Mouse (Mus musculus): ENCODE data around the gene Nova1.

The Nova1 gene

DNA sequence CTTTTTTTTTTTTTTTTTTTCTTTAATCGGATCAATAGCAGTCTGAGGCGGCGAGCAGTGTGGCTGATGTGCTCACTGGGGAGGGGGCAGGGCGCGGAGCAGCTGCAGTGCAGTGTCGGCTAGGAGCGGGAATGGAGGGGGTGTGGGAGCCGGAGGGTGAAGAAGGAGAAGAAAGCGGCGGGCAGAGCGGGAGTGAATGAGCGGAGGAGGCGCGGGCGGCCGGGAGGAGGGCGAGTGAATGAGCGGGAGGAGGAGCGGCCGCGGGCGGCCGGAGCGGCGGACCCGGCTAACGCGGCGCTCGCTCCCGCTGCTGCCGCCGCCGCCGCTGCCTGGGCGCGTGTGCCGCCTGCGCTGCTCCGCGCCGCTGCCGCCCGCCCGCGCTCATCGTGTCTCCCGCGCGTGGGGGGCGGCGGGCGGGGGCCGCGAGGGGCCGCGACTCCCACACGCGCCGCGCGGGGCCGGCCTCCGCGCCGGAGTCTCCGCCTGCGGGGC lies at the start of gene Nova1:
Gene Nova1 (minus strand): TSS at position 74 of the 492 bp plus-strand sequence.
- DNase-seq, result peak; percentile 80

DNA sequence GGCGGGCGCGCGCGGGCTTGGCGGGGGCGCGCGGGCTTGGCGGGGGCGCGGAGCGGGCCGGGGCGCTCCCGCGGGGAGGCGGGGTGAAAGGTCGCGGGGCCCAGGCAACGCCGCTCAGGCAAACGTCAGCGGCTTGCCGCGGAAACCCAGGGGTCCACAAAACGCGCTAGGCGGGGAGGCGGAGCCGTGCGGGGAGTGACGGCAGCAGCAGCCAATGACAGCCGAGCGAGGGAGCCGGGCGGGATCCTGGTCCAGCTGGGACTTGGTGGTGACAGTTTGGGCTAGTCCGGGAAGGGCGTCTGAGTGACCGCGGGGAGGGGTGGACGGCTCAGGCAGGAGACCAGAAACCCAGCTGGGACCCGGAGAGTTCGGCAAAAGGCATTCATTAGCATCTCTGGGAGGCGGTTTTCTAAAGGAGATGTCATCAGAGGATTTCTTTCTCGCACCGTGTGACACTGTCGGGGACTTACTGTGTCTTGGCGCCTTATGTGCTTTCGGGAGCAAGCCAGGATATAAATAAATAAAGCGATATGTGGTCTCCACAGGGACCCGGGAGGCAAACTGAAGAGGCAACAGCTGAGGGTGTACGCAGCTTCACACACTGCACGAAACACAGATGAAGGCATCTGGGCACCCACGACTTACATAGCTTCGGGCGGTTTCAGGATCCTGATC lies 756 bp upstream of the Nova1 start:
- DNase-seq, result peak; percentile 94

DNA sequence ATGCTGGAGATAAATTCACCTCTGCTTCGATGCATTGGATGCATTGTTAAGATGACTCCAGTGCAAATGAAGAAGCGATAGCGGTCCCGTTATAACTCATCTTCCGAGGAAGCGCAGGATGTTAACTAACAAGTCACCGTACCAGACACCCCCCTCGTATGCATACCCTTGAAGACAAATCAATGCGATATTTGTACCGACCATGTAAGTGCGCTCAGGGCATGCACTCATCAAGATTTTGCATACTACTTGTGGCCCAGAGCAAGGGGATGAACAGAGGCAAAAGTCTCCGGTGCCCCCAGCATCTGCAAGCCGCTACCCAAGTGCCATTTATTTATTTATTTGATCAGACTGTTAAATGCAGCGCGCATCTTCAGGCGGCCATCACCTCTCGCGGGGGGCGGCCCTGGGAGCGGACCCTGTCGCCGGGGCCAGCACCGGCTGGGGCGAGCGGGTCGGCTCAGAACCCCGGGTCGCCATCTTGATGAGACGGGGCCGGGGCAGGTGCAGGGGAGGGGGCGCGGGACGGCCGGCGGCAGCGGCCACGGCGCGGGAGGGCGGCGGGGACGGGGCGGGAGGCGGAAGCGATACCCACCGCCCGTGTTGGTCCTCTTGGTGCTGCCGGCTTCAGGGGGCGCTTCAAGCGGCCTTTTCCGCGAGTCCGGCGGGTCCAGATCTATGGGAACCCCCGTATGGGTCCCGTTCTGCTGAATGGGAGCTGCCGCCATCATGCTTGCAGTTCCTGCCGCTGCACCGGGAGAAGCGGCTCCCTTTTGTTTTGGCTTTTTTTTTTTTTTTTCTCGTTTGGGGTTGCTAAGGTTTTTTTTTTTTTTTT lies 491 bp downstream of the Nova1 start:
- DNase-seq, result peak; percentile 47

DNA sequence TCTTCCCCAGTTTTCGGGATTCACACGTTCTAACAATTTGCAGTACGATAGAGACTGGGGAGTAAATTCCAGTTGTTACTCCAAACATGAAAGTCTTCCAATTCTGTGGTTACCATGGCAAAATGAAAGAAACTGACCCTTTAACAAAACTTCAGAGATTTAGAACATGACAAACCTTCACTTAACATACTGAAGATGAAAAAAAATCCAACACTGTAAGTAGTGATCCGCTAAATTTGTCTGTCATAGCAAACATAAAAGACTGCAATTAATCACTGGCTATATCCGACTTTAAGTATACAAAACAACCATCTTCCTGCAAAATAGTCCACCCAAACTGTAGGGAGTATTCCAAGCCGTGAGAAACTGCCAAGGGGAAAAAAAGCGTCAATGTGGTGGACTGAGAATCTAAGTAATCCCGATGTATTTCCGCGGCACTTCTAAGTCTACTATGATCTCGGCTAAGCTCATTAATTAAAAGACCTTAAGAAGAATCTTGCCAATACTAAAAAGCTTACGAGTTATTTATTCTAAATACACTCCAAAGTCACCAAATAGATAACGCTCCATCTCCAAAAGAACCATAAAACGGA lies 1.4 kb downstream of the Nova1 start:
- DNase-seq, result no peak

DNA sequence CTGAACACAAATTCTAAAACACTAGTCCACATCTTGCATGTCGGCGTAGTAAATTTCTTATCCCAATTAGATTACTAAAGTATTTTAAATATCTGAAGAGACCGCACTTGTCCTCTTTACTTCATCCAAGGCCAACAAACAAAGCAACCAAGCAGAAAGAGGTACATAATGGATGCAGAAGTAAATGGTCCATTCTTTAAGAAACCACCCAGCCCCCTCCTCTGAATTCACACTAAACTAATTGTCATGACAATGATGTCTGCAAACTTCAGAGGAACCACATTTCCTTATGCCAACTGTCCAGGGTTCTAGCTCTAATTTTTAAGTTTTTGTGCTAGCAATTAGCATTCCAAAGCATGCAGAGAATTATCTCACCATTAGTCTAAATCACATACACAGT lies 2.4 kb downstream of the Nova1 start:
- no peak for DNase-seq

DNA sequence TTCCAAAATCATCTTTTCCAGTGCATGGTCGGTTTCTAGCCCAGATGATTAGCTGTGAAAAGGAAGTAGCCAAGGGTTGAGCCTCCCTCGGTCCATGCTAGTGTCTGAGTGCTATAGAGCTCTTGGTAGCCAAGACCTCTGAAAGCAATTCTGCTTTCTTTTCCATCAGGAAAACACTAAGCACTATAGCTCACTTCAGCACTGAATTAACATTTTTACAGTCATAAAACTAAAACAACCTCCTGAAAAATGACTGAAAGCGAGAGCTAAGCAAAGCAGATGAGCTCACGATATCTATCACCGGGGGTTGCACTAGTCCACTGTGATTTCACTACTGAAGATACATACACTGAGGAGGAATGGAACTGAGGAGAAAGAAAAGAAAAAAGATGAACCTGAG lies 3.0 kb downstream of the Nova1 start:
- no peak for DNase-seq

DNA sequence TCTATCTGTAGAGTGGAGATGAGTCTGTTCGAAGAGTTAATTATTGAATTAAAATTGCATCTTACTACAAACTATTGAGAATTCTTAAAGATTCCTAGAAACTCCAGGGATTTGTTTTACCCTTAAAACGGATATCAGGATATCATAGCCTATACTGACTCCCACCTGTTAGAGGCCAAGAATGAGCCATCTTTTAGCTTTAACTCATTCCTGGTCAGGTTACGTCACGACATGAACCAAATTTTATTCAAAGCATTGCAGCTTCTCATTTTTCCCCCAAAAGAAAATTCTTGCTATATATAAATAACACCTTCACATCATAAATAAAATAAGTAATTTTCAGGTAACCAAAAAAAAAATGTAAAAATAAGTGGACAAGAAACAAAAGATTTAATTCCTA lies 3.9 kb downstream of the Nova1 start:
- DNase-seq, result no peak

DNA sequence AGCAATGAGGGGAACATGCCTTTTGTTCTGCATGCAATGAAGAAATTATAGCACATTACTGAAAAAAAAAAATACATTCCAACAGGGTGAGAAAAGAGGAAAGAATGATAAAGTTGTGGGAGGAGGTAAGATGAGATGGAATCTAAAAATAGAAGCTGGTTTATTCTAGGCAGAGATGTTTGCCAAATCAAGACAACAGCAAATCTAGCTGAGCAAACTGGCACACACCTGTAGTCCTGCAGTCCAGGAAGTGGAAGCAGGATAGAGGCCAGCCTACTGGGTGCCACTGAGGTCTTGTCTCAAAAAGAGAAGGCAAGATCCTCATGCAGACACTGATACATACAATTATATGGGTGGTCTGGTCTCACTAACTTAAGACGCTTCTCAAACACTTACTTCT lies 17.4 kb downstream of the Nova1 start:
- no peak for DNase-seq

DNA sequence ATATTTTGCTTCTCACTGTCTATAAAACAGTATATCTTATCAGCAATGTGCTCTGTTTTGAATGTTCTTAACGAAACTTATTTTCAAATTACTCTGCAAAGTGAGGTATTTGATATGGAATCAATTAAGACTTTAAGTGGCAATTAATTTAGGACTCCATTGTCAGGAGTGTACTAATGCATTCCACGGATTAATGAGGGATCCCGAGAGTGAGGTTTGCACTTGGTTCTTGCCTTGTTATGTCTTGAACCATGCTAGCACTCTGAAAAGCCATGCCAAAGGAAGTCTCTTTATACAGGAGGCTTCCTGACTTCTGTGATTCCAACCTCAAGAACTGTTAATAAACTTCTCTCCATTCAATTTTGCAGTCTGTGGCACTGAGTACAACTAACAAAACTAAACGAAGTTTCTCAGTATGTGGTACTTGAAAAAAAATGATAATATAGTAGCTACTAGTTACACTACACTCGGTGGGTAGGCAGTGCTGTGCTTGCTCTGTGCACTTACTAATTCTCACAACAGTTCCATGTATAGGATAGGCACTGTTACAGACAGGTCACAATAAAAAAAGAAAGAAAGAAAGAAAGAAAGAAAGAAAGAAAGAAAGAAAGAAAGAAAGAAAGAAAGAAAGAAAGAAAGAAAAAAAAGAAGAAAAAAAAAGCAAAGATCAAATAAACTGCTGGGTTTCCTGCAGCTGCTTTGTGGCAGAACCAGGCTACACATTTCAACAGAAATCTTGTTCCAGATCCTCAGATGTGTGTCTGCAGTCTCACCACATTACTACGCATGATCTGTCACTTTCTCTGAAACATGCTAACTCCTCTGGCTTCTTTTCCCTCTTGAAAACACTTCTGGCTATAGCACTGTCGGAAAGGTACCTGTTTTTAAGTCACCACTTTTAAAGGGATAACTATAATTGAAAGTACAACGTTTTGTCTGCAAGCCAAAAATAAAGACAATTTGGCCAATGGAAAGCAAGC lies 36.1 kb downstream of the Nova1 start:
- DNase-seq, result no peak

DNA sequence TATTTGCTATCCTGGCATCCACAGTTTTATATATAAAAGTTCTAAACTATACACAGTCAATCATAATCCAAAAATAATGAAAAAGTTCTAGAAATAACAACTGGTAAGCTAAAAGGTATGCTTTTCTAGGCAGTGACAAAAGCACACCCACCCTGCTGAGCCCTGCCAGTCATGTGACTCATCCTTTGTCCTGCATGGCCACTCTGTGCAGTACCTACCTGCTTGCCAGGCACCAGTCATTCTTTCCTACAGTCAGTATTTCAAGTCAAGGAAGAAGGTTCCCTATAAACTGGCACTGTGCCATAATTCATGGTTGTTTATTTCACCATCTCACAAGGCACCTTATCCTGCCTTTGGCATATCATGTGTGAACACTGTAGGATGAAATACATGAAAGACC lies 37.2 kb downstream of the Nova1 start:
- no peak for DNase-seq

DNA sequence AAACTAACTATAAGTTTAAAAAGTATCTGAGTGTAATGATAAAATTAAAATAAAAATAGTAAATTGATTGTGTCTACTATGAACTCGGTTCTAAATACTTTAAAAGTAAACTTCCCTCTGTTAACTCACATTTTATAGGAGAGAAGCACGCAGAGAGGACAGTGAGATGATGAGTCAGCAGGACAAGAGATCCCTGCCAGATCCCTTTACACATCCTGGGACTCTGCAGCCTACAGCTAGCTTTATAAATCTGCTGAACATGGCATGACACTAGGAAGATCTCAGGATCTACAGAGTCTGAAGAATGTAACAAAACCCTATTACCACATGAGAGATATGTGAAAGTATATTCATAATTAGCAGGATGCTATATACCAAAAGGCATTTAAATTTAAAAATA lies 37.7 kb downstream of the Nova1 start:
- DNase-seq, result no peak

DNA sequence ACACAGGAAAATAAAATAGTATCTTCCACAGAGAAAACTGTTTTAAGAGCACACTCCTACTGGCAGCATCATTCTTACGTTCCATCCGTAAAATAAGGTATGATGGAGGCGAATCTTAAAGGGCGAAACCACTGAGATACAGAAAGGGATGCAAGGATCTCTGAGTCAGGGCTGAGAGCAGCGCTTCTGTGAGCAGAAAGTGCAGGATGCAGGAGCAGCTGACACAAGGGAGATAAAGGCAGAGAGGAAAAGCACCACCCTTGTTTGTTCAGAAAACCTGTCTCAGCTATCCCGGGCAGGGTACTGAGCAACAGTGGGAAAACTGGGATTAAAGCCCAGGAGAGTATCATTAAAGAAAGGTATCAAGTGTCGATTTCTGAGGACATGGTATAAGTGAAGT lies 59.3 kb downstream of the Nova1 start:
- no peak for DNase-seq

DNA sequence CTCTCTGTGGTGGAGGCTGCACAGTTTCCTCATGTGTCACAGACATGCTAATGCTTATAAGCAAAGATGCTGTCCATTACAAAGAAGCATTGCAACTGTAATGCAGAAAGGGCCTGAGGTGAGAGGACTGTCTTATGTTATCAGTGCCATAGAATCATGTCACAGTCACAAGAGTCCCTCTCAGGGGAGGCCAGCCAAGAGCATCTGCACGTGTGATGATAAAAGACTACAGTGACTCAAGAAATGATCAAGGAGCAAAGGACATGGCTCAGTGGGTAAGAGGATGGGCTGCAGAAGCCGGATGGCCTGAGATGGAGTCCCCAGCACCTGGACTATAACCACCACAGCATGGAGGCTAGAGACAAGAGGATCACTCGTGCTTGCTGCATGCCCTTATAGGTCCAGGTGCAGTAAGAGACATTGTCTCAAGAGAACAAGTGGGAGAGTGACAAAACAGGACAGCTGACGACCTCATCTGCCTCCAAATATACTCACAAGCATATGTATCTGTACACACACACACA lies 64.3 kb downstream of the Nova1 start:
- no peak for DNase-seq

DNA sequence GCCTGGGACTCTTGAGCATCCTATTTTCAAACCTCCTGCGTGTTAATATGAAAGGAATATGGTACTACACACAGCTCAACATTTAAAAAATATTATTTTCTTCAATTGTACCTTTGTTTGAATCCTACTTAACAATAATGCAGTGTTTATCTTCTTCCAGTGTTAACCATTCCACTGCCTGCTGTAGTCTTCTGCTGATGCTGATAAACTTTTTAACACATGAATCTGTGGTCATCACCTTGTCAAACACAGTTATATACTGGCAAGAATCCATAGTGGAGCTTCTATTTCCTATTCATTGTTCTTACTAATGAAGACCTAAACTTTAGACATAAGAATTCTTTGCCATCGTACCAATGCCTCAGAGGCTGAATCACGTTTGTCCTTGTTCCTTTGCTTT lies 65.6 kb downstream of the Nova1 start:
- no peak for DNase-seq

DNA sequence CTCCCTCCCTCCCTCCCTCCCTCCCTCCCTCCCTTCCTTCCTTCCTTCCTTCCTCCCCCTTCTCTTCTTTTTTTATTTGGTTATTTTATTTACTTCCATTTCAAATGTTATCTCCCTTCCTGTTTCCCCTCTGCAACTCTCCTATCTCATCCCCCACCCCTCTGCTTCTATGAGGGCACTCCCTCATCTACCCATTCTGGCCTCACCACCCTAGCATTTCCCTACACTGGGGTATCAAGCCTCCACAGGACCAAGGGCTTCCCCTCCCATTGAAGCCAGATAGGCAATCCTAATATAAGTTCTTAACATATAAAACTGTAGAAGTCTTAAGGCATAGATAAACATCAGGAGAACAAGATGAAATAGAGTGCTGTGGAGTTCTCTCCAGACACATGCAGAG lies 85.5 kb downstream of the Nova1 start:
- no peak for DNase-seq

DNA sequence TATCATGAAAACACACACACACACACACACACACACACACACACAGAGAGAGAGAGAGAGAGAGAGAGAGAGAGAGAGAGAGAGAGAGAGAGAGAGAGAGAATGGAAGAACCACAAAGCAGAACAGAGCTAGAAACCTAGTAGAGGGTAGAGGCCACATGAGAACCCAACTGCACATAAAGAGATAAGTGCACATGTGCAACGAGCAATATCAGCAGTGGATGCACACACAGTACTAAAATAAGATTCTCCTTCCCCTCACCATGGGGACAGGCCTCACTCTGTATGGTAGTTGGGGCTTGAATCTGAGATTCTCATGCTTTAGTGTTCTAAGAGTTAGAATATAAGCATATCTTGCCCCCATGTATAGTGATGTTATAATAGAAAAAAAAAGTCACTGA lies 86.8 kb downstream of the Nova1 start:
- no peak for DNase-seq

DNA sequence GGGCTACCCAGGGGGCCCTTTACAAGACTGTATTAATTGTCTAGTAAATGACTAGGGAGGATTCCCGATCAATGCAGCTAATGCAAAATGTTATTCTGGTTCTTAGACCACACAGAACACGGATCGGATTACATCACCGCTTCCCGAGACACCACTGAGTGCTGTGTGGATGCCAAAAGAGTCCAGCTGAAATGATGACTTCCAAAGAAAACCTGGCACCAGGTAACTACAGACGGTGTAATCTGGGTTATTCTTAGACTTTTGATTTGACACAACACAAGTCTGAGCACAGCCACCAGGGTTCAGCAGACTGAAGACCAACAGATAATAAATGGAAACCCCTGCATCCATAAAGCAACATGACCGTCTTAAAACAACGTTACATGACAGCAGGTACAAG lies 96.8 kb downstream of the Nova1 start:
- DNase-seq, result no peak

DNA sequence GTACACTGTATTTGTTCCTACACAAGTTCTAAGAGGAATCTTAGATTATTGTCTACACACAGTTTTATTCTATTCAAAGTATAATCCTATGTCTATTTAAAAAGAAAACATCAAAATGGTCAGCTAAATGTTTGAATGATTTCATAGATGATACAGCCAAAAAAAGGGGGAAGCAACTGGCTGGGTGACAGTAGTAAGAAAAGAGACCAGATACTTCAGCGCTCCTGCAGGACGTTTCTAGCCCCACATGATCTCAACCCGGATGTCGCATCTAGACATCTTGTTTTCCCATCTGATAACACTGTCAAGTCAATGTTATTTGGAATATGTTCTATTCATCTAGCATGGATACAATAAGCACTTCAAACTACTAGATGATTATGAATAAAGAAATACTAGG lies 99.7 kb downstream of the Nova1 start:
- no peak for DNase-seq

DNA sequence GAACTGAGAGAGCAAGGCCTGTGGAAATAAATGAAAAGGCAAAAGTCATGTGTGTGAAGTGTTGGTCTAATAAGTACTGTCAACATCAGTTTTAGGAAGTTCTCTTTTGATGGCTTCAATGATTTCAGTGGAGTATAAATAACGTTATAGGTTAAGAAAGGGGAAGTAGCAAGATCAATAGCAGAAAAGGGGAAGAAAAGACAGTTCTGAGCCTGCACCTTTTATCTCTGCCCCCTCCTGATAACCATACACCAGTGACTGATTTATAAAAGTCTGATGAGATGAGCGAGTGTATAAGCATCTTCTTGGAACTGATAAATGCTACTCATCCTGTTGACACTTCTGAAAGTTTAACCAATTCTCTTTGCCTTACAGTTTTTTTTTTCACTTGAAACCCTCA lies 108.6 kb downstream of the Nova1 start:
- no peak for DNase-seq

DNA sequence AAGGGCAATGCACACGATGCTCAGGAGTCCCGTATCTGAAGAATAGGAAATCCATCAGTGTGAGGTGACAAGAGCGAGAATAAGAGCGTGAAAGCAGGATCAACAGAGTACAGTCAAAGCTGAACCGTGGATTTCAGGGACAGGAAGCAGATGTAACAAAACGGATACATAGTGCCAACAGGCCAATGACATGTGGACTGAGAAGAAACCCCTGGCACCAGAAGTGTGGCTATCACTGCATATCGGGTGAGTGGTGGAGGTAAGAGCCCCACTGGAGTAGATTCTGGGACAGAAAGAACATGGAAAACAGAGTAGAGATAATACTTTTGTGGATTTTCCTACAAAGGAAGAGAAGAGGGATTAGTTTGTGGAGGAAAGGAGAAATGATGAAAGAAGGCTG lies 109.3 kb downstream of the Nova1 start:
- no peak for DNase-seq

DNA sequence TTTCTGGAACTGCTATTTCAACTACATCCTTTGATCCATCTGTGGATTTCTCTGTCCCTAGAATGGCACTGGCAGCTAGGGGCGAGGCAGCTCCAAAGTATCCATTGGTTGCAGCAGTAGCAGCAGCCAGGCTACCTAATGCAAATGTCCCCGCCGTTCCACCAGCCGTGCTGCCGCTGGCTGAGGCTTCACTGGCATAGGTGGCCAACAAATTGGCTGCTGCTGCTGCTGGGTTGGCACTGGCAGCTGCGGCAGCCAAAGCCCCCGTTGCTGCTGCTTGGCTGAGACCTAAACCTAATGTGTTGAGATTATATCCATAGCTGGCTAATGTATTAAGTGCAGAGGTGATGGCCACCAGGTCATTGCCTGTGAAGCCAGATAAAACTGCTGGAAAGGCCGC lies 118.5 kb downstream of the Nova1 start:
- no peak for DNase-seq

DNA sequence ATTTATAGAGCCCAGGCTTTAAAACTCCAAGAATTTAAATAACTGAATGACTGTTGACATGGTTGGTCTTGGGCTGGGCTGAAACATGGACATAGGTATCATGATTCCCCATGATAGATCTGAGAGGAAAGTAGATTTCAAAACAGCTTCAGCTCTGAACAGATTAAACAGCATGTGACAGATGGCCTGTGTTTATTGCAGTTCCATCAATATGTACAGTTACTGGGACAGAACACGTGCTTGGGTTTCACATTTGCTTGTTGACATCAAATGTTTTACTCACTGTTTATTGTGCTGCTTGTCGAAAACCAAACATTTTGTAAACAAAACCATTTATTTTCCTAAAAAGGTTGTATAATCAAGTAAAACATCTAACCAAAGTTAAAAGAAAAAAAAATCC lies 142.4 kb downstream of the Nova1 start:
- DNase-seq, result no peak

DNA sequence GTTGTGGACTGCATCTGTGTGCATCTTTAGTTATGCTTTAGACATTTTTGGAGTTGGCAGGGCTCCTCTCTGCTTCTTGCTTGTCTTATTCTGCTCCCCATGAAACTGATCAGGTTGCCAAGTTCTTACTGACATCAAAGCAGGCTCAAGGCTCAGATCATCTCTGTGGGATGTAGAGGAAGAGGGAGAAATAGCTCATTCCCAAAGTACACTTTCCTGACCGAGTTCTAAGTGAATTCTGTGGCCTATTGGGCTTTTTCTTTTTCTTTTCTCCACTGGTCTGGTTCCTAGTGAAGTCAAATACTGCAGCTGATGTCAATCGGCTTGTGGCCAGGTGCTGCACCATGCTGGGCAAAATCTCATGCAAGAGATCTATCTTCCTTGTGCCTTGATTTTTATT lies 152.0 kb downstream of the Nova1 start:
- no peak for DNase-seq
